Comparison of ENCODE assay signal across 27 mouse cellular contexts in the genomic region with DNA sequence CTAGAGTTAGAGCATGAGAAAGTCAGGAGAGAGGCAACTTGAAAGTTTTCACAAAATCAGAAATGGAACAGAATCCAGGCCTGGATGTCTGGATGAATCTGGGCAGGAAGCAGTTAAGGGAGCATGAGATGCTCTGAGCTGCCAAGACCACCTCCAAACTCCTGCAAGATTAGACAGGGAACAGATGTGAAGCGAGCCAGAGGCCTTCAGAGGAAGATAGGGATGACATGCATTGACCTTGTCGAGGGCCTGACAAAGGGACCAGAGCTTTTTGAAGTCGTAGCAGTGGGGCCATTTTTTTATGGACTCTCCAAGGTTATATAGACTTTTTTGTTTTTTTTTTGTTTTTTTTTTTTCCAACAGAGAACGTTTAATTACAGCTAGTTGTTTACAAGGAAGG.
A peak's percentile ranks its signal among the peaks of the same experiment; 100 is the strongest.
DNase-seq lines count a peak whose midpoint lies in the region.
"Had no signal": no experiment of that assay in that cellular context is flagged by ENCODE, and none has a peak within 500 bp of the region (broad histone marks: within the 10 kb centered on the region; RNA-seq: fewer than 3 reads in every experiment).

No protein-coding gene starts in this region.

- no peak overlapping the region for H3K4me3 ChIP-seq in forebrain, embryonic 10.5 days
- H3K4me3 ChIP-seq: embryonic facial prominence, embryonic 13.5 days; heart, embryonic 12.5 days; heart, embryonic 15.5 days; hindbrain, embryonic 10.5 days; hindbrain, embryonic 13.5 days; intestine, embryonic 15.5 days had no signal

- 63% methylated on average over 4 of the region's 4 CpGs for WGBS in forebrain, embryonic 10.5 days

- no peaks in the 10 kb centered on the region for H3K27me3 ChIP-seq in forebrain, embryonic 10.5 days (ENCODE audit: poor library complexity, severe bottlenecking)
- H3K27me3 ChIP-seq: CH12.LX; embryonic facial prominence, embryonic 13.5 days; heart, embryonic 12.5 days; heart, embryonic 15.5 days; hindbrain, embryonic 13.5 days; intestine, embryonic 15.5 days; Patski had no signal

- H3K4me1 ChIP-seq in forebrain, embryonic 10.5 days: no peaks in the 10 kb centered on the region
- H3K4me1 ChIP-seq: embryonic facial prominence, embryonic 13.5 days; heart, embryonic 15.5 days; hindbrain, embryonic 10.5 days; hindbrain, embryonic 13.5 days; intestine, embryonic 15.5 days had no signal

- DNase-seq in embryo, embryonic 10 days (ENCODE audit: low spot score): peak; percentile 20
- DNase-seq in embryo, embryonic 10.5 days (ENCODE audit: low spot score): no peak
- DNase-seq in adrenal gland, adult 2 months: peak; percentile 54
- DNase-seq in adrenal gland, postnatal 10 days: peak; percentile 34
- DNase-seq in adrenal gland, postnatal 36 days: peak; percentile 32 to 46
- DNase-seq in forebrain, embryonic 10.5 days (ENCODE audit: extremely low spot score, low spot score): no peak
- DNase-seq in frontal cortex, postnatal 36 days (ENCODE audit: low spot score in 2 of 2): no peak
- DNase-seq: B cell, adult 2 months; cerebellum, adult 11-12 months; cerebellum, adult 8-10 months; cerebellum, postnatal 10 days; cerebellum, postnatal 36 days; forebrain, postnatal 0 days; gastrocnemius, postnatal 25 days; heart, adult 18-20 months; heart, postnatal 10 days; heart, postnatal 36 days; kidney, adult 11 months had no signal

- H3K9me3 ChIP-seq in forebrain, embryonic 10.5 days: no peaks in the 10 kb centered on the region
- H3K9me3 ChIP-seq: embryonic facial prominence, embryonic 13.5 days; G1E; heart, embryonic 12.5 days; heart, embryonic 15.5 days; hindbrain, embryonic 10.5 days; hindbrain, embryonic 13.5 days; intestine, embryonic 15.5 days had no signal

- H3K36me3 ChIP-seq in forebrain, embryonic 10.5 days (replicated peaks): no peaks in the 10 kb centered on the region
- H3K36me3 ChIP-seq: embryonic facial prominence, embryonic 13.5 days; G1E; heart, embryonic 12.5 days; heart, embryonic 15.5 days; hindbrain, embryonic 10.5 days; hindbrain, embryonic 13.5 days; intestine, embryonic 15.5 days had no signal

- no peak overlapping the region for H3K27ac ChIP-seq in forebrain, embryonic 10.5 days
- H3K27ac ChIP-seq: embryonic facial prominence, embryonic 13.5 days; heart, embryonic 15.5 days; hindbrain, embryonic 10.5 days; hindbrain, embryonic 13.5 days; intestine, embryonic 15.5 days had no signal

Comparison
In these comparisons a context has a peak if more than half of its experiments do, and no peak if none do; other contexts are left out.
1. DNase-seq: peak in embryo, embryonic 10 days (single experiment), adrenal gland, adult 2 months (single experiment), adrenal gland, postnatal 10 days (single experiment) and adrenal gland, postnatal 36 days (2 of 2); none in embryo, embryonic 10.5 days (single experiment), forebrain, embryonic 10.5 days (single experiment) and frontal cortex, postnatal 36 days (0 of 2).